Comparison of ENCODE assay signal across 14 mouse cellular contexts in the genomic region with DNA sequence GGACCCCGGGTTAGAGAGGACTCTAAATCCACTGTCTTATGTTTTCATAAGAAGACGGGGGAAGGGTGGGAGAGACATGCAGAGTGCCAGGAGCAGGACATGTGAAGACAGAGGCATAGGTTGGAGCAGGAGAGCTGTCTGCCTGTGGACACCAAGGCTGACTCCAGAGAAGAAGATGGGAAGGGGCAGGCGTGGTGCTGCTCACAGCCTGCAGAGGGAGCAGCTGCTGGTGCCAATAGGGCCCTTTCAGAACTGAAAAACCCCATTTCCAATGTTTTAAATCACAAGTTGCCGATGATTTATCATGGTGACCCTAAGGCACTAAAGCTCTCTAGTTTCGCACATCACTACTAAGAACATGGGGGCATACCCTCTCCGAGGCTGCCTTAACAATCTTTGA.
DNase-seq lines count a peak whose midpoint lies in the region; ATAC-seq and TF ChIP-seq lines count a peak whose summit lies in the region.
"Had no signal": no experiment of that assay in that cellular context is flagged by ENCODE, and none has a peak within 500 bp of the region (broad histone marks: within the 10 kb centered on the region; RNA-seq: fewer than 3 reads in every experiment).

No protein-coding gene starts in this region.

- no peak overlapping the region for H3K27ac ChIP-seq in left cerebral cortex, adult 2 months
- H3K27ac ChIP-seq: embryonic facial prominence, embryonic 13.5 days; forebrain, embryonic 15.5 days had no signal

- intact Hi-C loops in left cerebral cortex, adult 2 months (cut with DNase I), result no loop called here
- intact Hi-C loops in left cerebral cortex, postnatal 25 days (cut with DNase I), result no loop called here

- ATAC-seq in inflammation-experienced regulatory T-cells, adult 6 months, result no peak
- ATAC-seq: forebrain, embryonic 15.5 days had no signal

- H3K4me3 ChIP-seq in left cerebral cortex, adult 2 months, result no peak overlapping the region
- H3K4me3 ChIP-seq: embryonic facial prominence, embryonic 13.5 days; forebrain, embryonic 15.5 days had no signal

- peak; percentile 21 for DNase-seq in embryo, embryonic 11 days
- no peak for DNase-seq in embryo, embryonic 10 days (ENCODE audit: low spot score)
- no peak for DNase-seq in left cerebral cortex, adult 2 months (ENCODE audit: extremely low spot score in 1 of 2, low spot score in 2 of 2)
- DNase-seq in left cerebral cortex, postnatal 25 days (ENCODE audit: low spot score in 2 of 2), result no peak
- peak; percentile 10 for DNase-seq in thymus, postnatal 0 days (ENCODE audit: low spot score)
- DNase-seq in thymus, adult 18-20 months, result no peak
- no peak for DNase-seq in urinary bladder, postnatal 25 days (ENCODE audit: low spot score)
- DNase-seq: adrenal gland, postnatal 14 days; cerebellum, adult 18-20 months; left cerebral cortex, postnatal 4 days; spleen, adult 18-20 months had no signal

- TF ChIP-seq CTCF in left cerebral cortex, adult 2 months (IDR thresholded peaks at IDR 0.05), result peak; percentile 57

Comparison
In these comparisons a context has a peak if more than half of its experiments do, and no peak if none do; other contexts are left out.
1. DNase-seq: peak in embryo, embryonic 11 days (single experiment) and thymus, postnatal 0 days (single experiment); none in embryo, embryonic 10 days (single experiment), left cerebral cortex, adult 2 months (0 of 2), left cerebral cortex, postnatal 25 days (0 of 2), thymus, adult 18-20 months (0 of 2) and urinary bladder, postnatal 25 days (single experiment).